Mouse (Mus musculus) heart, postnatal 0 days (tissue): ENCODE measurements around the gene Spata18.

ENCODE experiments used
- CTCF ChIP-seq: IDR thresholded peaks from 2 replicates; pipeline ENCODE4 v1.5.1; 2016; ENCODE audit warnings: antibody characterized with exemption, control low read depth, low read depth
- EP300 ChIP-seq: IDR thresholded peaks from 2 replicates; pipeline ENCODE4 v1.6.1; 2016; ENCODE audit warnings: antibody characterized with exemption, low read depth

DNA sequence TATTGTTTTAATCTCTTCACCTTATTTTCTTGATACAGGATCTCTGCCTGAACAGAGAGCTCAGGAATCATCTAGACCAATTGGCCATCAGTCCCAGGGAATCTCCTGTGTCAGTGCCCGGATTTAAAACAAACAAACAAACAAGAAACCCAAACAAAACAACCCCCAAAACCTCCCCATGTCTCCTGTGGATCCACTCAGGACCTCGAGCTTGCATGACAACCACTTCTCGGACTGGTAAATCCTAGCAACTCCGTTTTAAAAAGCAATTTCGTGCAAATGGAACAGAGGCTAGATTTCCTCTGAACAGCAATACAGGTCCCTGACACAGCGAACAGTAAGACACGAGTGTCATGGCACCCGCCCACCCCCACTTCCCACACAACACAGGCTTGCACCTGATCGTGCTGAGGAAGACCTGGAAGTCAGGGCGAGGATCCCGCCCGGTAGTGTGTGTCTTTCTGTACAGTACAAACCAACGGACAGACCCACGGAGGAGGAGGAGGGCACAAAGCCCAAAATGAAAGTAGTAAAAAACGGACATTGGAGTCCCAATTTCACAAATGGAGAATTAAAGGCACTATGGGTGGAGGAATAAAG, 714 bp upstream of the Spata18 start:
- no peak for TF ChIP-seq EP300
- no peak for TF ChIP-seq CTCF
